8 mouse cellular contexts compared by ENCODE assay signal in genomic region chr10:28730122-28730521, GRCm38 (mm10).
DNase-seq lines count a peak whose midpoint lies in the region; ATAC-seq and TF ChIP-seq lines count a peak whose summit lies in the region.

No protein-coding gene starts in this region.

- no peaks in the 10 kb centered on the region for H3K27me3 ChIP-seq in forebrain, embryonic 14.5 days (replicated peaks; ENCODE audit: control insufficient read depth, insufficient read depth, low read length)

- 13% methylated on average over 2 of the region's 2 CpGs for WGBS in forebrain, embryonic 14.5 days

- DNase-seq in heart, postnatal 4 days: peak; percentile 30
- DNase-seq in heart, postnatal 25 days (ENCODE audit: low spot score): no peak
- DNase-seq in 3T3-L1 (ENCODE audit: low read depth, low spot score) (peak; percentile 68), ES-E14 (ENCODE audit: low read depth, low spot score) (peak; percentile 16)
- peak; percentile 67 for DNase-seq in forebrain, embryonic 14.5 days (ENCODE audit: low spot score)
- peak; percentile 64 for DNase-seq in naive thymus-derived CD4-positive, alpha-beta T cell, adult 2 months (ENCODE audit: low read depth)
- DNase-seq in urinary bladder, postnatal 36 days (ENCODE audit: low spot score in 2 of 2): no peak
- no peak for DNase-seq in gastrocnemius, adult 18-20 months (ENCODE audit: low spot score)

- no peaks in the 10 kb centered on the region for H3K9me3 ChIP-seq in ES-E14 (ENCODE audit: control insufficient read depth, insufficient read depth, low read depth, low read length)
- H3K9me3 ChIP-seq in forebrain, embryonic 14.5 days (replicated peaks; ENCODE audit: control insufficient read depth, low read length): no peaks in the 10 kb centered on the region

- H3K4me3 ChIP-seq in ES-E14 (ENCODE audit: insufficient read depth in 1 of 2, low read depth in 1 of 2, low read length in 2 of 2, poor library complexity in 1 of 2, severe bottlenecking in 1 of 2): no peak overlapping the region
- no peak overlapping the region for H3K4me3 ChIP-seq in forebrain, embryonic 14.5 days (ENCODE audit: low read depth, low read length)

- H3K4me1 ChIP-seq in ES-E14 (ENCODE audit: control insufficient read depth in 2 of 2, insufficient read depth in 2 of 2, low read length in 2 of 2, poor library complexity in 1 of 2): no peaks in the 10 kb centered on the region
- H3K4me1 ChIP-seq in forebrain, embryonic 14.5 days (ENCODE audit: control insufficient read depth, insufficient read depth, low read length): no peaks in the 10 kb centered on the region

- intact Hi-C loops in heart, postnatal 25 days (cut with DNase I): loop anchor here (2.0 kb wide), 1 partner anchor 245 kb away; no protein-coding TSS in a partner anchor

- no peak overlapping the region for H3K27ac ChIP-seq in ES-E14 (ENCODE audit: insufficient read depth, low read depth, low read length, poor library complexity, severe bottlenecking)
- H3K27ac ChIP-seq in forebrain, embryonic 14.5 days (ENCODE audit: low read depth, low read length): no peak overlapping the region

- in situ Hi-C loops in ES-E14 (cut with MboI; ENCODE audit: low sequenced_read_pairs in 2 of 2, unreplicated experiment in 2 of 2): no loop called here

- H3K4me2 ChIP-seq in forebrain, embryonic 14.5 days (ENCODE audit: low read length): no peak overlapping the region

- H3K9ac ChIP-seq in ES-E14 (ENCODE audit: insufficient read depth, low read depth, low read length, poor library complexity, severe bottlenecking): no peak overlapping the region
- no peak overlapping the region for H3K9ac ChIP-seq in forebrain, embryonic 14.5 days (ENCODE audit: low read length)

- H3K36me3 ChIP-seq in ES-E14 (ENCODE audit: control insufficient read depth, insufficient read depth, low read length, poor library complexity, severe bottlenecking): no peaks in the 10 kb centered on the region
- no peaks in the 10 kb centered on the region for H3K36me3 ChIP-seq in forebrain, embryonic 14.5 days (ENCODE audit: control insufficient read depth, insufficient read depth, low read length)

- peak; percentile 72; the same call in 1 of the 2 replicates for ATAC-seq in forebrain, embryonic 14.5 days

TF ChIP-seq in ES-E14, 5 proteins besides CTCF, POLR2A, EP300 and RAD21:
- peak; percentile 88 for TF ChIP-seq ZC3H11A (IDR thresholded peaks at IDR 0.05; ENCODE audit: borderline replicate concordance, low read depth, low read length)
- no peak for TF ChIP-seq HCFC1 (IDR thresholded peaks at IDR 0.05; ENCODE audit: borderline replicate concordance, insufficient read depth, low read length)

Comparison
In these comparisons a context has a peak if more than half of its experiments do, and no peak if none do; other contexts are left out.
1. DNase-seq: peak in heart, postnatal 4 days (single experiment), 3T3-L1 (single experiment), ES-E14 (single experiment), forebrain, embryonic 14.5 days (single experiment) and naive thymus-derived CD4-positive, alpha-beta T cell, adult 2 months (single experiment); none in heart, postnatal 25 days (single experiment), urinary bladder, postnatal 36 days (0 of 2) and gastrocnemius, adult 18-20 months (single experiment).